ENCODE assay signal across 1 mouse cellular context in genomic region chr8:94399957-94400356, GRCm38 (mm10).
A peak's percentile ranks its signal among the peaks of the same experiment; 100 is the strongest.
TF ChIP-seq lines count a peak whose summit lies in the region.

No protein-coding gene starts in this region.

TF ChIP-seq in MEL, 35 proteins besides CTCF, POLR2A, EP300 and RAD21:
- TF ChIP-seq SMC3 (IDR thresholded peaks at IDR 0.05; ENCODE audit: low read depth, low read length) (peak; percentile 37), TBP (IDR thresholded peaks at IDR 0.05; ENCODE audit: low read depth, low read length) (peak; percentile 43; the same call in 1 of the 2 replicates)
